In genomic region chr4:23636231-23636928, GRCm38 (mm10) we compare ENCODE assay signal across 14 mouse cellular contexts.
DNase-seq lines count a peak whose midpoint lies in the region; ATAC-seq and TF ChIP-seq lines count a peak whose summit lies in the region.
"Had no signal": no experiment of that assay in that cellular context is flagged by ENCODE, and none has a peak within 500 bp of the region (broad histone marks: within the 10 kb centered on the region; RNA-seq: fewer than 3 reads in every experiment).

No protein-coding gene starts in this region.

- intact Hi-C loops in left cerebral cortex, postnatal 14 days (cut with DNase I) = no loop called here

- no peak overlapping the region for H3K4me3 ChIP-seq in hindbrain, embryonic 14.5 days (replicated peaks; ENCODE audit: low read length)
- H3K4me3 ChIP-seq in midbrain, embryonic 12.5 days = no peak overlapping the region
- no peak overlapping the region for H3K4me3 ChIP-seq in kidney, embryonic 14.5 days (ENCODE audit: low read length)
- H3K4me3 ChIP-seq in thymus, adult 2 months (ENCODE audit: control insufficient read depth, insufficient read depth, low read length) = no peak overlapping the region
- H3K4me3 ChIP-seq in kidney, embryonic 16.5 days (ENCODE audit: low read length) = no peak overlapping the region
- H3K4me3 ChIP-seq: embryonic facial prominence, embryonic 10.5 days; heart, embryonic 12.5 days; megakaryocyte, embryonic 14.5 days had no signal

- peak overlapping the region; percentile 50 for H3K9ac ChIP-seq in hindbrain, embryonic 14.5 days
- H3K9ac ChIP-seq in midbrain, embryonic 12.5 days (replicated peaks) = 0 out of 2 replicates have a peak overlapping the region, but pooled peaks have one; percentile 8
- H3K9ac ChIP-seq in kidney, embryonic 14.5 days (ENCODE audit: low read depth, low read length) = no peak overlapping the region
- H3K9ac ChIP-seq in kidney, embryonic 16.5 days (replicated peaks; ENCODE audit: low read length) = no peak overlapping the region
- H3K9ac ChIP-seq: heart, embryonic 12.5 days; lung, embryonic 14.5 days had no signal

- peak; percentile 82 for ATAC-seq in hindbrain, embryonic 14.5 days (ENCODE audit: low FRiP score)
- ATAC-seq in midbrain, embryonic 12.5 days (ENCODE audit: low FRiP score, low read depth) = peak; percentile 80
- ATAC-seq in kidney, embryonic 14.5 days (ENCODE audit: low FRiP score, low TSS enrichment) = no peak; the same call in 1 of the 2 replicates
- ATAC-seq in kidney, embryonic 16.5 days (ENCODE audit: low FRiP score, low TSS enrichment) = no peak

- no peaks in the 10 kb centered on the region for H3K36me3 ChIP-seq in hindbrain, embryonic 14.5 days (replicated peaks; ENCODE audit: control insufficient read depth, insufficient read depth)
- H3K36me3 ChIP-seq in midbrain, embryonic 12.5 days = no peaks in the 10 kb centered on the region
- H3K36me3 ChIP-seq in kidney, embryonic 14.5 days (ENCODE audit: control insufficient read depth, insufficient read depth, low read length) = no peaks in the 10 kb centered on the region
- H3K36me3 ChIP-seq in thymus, adult 2 months (ENCODE audit: control insufficient read depth, insufficient read depth, low read length) = no peaks in the 10 kb centered on the region
- no peaks in the 10 kb centered on the region for H3K36me3 ChIP-seq in kidney, embryonic 16.5 days (ENCODE audit: insufficient read depth, low read length)
- H3K36me3 ChIP-seq: embryonic facial prominence, embryonic 10.5 days; heart, embryonic 12.5 days had no signal

- no peaks in the 10 kb centered on the region for H3K27me3 ChIP-seq in hindbrain, embryonic 14.5 days (ENCODE audit: control insufficient read depth, insufficient read depth, low read length)
- H3K27me3 ChIP-seq in midbrain, embryonic 12.5 days = no peaks in the 10 kb centered on the region
- H3K27me3 ChIP-seq in kidney, embryonic 14.5 days (ENCODE audit: control insufficient read depth, insufficient read depth, low read length) = no peaks in the 10 kb centered on the region
- no peaks in the 10 kb centered on the region for H3K27me3 ChIP-seq in thymus, adult 2 months (ENCODE audit: control insufficient read depth, insufficient read depth, low read length)
- H3K27me3 ChIP-seq in kidney, embryonic 16.5 days (ENCODE audit: insufficient read depth, low read length) = no peaks in the 10 kb centered on the region
- H3K27me3 ChIP-seq: heart, embryonic 12.5 days; megakaryocyte, embryonic 14.5 days had no signal

- no peak for TF ChIP-seq CTCF in thymus, adult 2 months (IDR thresholded peaks at IDR 0.05; ENCODE audit: borderline replicate concordance, control insufficient read depth, extremely low read depth, insufficient read depth, low read length, poor library complexity)

- H3K4me1 ChIP-seq in hindbrain, embryonic 14.5 days (replicated peaks; ENCODE audit: control insufficient read depth, insufficient read depth, low read length) = peaks cover 13% of the 10 kb centered on the region
- H3K4me1 ChIP-seq in midbrain, embryonic 12.5 days = peaks cover 8% of the 10 kb centered on the region
- H3K4me1 ChIP-seq in kidney, embryonic 14.5 days (ENCODE audit: control insufficient read depth, insufficient read depth, low read length) = no peaks in the 10 kb centered on the region
- H3K4me1 ChIP-seq in thymus, adult 2 months (replicated peaks; ENCODE audit: control insufficient read depth, insufficient read depth, low read length) = no peaks in the 10 kb centered on the region
- no peaks in the 10 kb centered on the region for H3K4me1 ChIP-seq in kidney, embryonic 16.5 days (ENCODE audit: insufficient read depth, low read length)
- H3K4me1 ChIP-seq: embryonic facial prominence, embryonic 10.5 days; heart, embryonic 12.5 days; megakaryocyte, embryonic 14.5 days had no signal

- no peak for TF ChIP-seq POLR2A in thymus, adult 2 months (IDR thresholded peaks at IDR 0.05; ENCODE audit: control insufficient read depth, extremely low read depth, insufficient read depth, low read length, poor library complexity)

- peak overlapping the region; percentile 58 for H3K27ac ChIP-seq in hindbrain, embryonic 14.5 days
- peak overlapping the region; percentile 78 for H3K27ac ChIP-seq in midbrain, embryonic 12.5 days (replicated peaks)
- no peak overlapping the region for H3K27ac ChIP-seq in kidney, embryonic 14.5 days (ENCODE audit: low read depth, low read length)
- no peak overlapping the region for H3K27ac ChIP-seq in thymus, adult 2 months (ENCODE audit: control insufficient read depth, insufficient read depth, low read length)
- no peak overlapping the region for H3K27ac ChIP-seq in kidney, embryonic 16.5 days (ENCODE audit: low read length)
- H3K27ac ChIP-seq: embryonic facial prominence, embryonic 10.5 days had no signal

- peak; percentile 7 for DNase-seq in right cerebral cortex, postnatal 4 days
- DNase-seq in right cerebral cortex, adult 2 months (ENCODE audit: low spot score in 2 of 2) = no peak
- peak; percentile 64 for DNase-seq in hindbrain, embryonic 14.5 days (ENCODE audit: low spot score)
- no peak for DNase-seq in thymus, adult 2 months
- no peak for DNase-seq in left cerebral cortex, postnatal 14 days (ENCODE audit: low spot score in 2 of 2)
- DNase-seq: gastrocnemius, postnatal 14 days; lung, embryonic 14.5 days; thymus, postnatal 25 days had no signal

- peak overlapping the region; percentile 30 for H3K4me2 ChIP-seq in hindbrain, embryonic 14.5 days (replicated peaks)
- peak overlapping the region; percentile 21 for H3K4me2 ChIP-seq in midbrain, embryonic 12.5 days (replicated peaks)
- no peak overlapping the region for H3K4me2 ChIP-seq in kidney, embryonic 14.5 days (replicated peaks; ENCODE audit: low read depth, low read length)
- H3K4me2 ChIP-seq in kidney, embryonic 16.5 days (replicated peaks; ENCODE audit: low read depth, low read length) = no peak overlapping the region
- H3K4me2 ChIP-seq: heart, embryonic 12.5 days; lung, embryonic 14.5 days had no signal

- no peaks in the 10 kb centered on the region for H3K9me3 ChIP-seq in hindbrain, embryonic 14.5 days (ENCODE audit: control insufficient read depth, low read length)
- H3K9me3 ChIP-seq in midbrain, embryonic 12.5 days = no peaks in the 10 kb centered on the region
- H3K9me3 ChIP-seq in kidney, embryonic 14.5 days (ENCODE audit: control insufficient read depth, low read length) = no peaks in the 10 kb centered on the region
- H3K9me3 ChIP-seq in kidney, embryonic 16.5 days (ENCODE audit: low read length) = no peaks in the 10 kb centered on the region
- H3K9me3 ChIP-seq: embryonic facial prominence, embryonic 10.5 days; heart, embryonic 12.5 days had no signal

- 17% methylated on average over 9 of the region's 9 CpGs for WGBS in hindbrain, embryonic 14.5 days
- WGBS in midbrain, embryonic 12.5 days = 22% methylated on average over 9 of the region's 9 CpGs
- WGBS in kidney, embryonic 14.5 days = 41% methylated on average over 9 of the region's 9 CpGs
- WGBS in thymus, adult 2 months = 63% methylated on average over 9 of the region's 9 CpGs
- 36% methylated on average over 9 of the region's 9 CpGs for WGBS in kidney, embryonic 16.5 days

Comparison
In these comparisons a context has a peak if more than half of its experiments do, and no peak if none do; other contexts are left out.
1. DNase-seq: peak in right cerebral cortex, postnatal 4 days (single experiment) and hindbrain, embryonic 14.5 days (single experiment); none in right cerebral cortex, adult 2 months (0 of 2), thymus, adult 2 months (single experiment) and left cerebral cortex, postnatal 14 days (0 of 2).
2. ATAC-seq: peak in hindbrain, embryonic 14.5 days (single experiment) and midbrain, embryonic 12.5 days (single experiment); none in kidney, embryonic 14.5 days (single experiment) and kidney, embryonic 16.5 days (single experiment).
3. H3K27ac ChIP-seq: peak in hindbrain, embryonic 14.5 days (single experiment) and midbrain, embryonic 12.5 days (single experiment); none in kidney, embryonic 14.5 days (single experiment), thymus, adult 2 months (single experiment) and kidney, embryonic 16.5 days (single experiment).
4. H3K4me2 ChIP-seq: peak in hindbrain, embryonic 14.5 days (single experiment) and midbrain, embryonic 12.5 days (single experiment); none in kidney, embryonic 14.5 days (single experiment) and kidney, embryonic 16.5 days (single experiment).
5. H3K9ac ChIP-seq: peak in hindbrain, embryonic 14.5 days (single experiment) and midbrain, embryonic 12.5 days (single experiment); none in kidney, embryonic 14.5 days (single experiment) and kidney, embryonic 16.5 days (single experiment).